In genomic region chr11:87762702-87763385, GRCm38 (mm10) we compare ENCODE assay signal across 9 mouse cellular contexts. TPM values are rescaled to one million over a fixed set of nuclear protein-coding genes. Genes with fewer than 3 reads are reported as not detected.
DNase-seq lines count a peak whose midpoint lies in the region; ATAC-seq and TF ChIP-seq lines count a peak whose summit lies in the region.
"Had no signal": no experiment of that assay in that cellular context is flagged by ENCODE, and none has a peak within 500 bp of the region (broad histone marks: within the 10 kb centered on the region; RNA-seq: fewer than 3 reads in every experiment).

No protein-coding gene starts in this region.

- H3K27ac ChIP-seq in heart, embryonic 13.5 days (replicated peaks), result no peak overlapping the region
- H3K27ac ChIP-seq in hindbrain, embryonic 14.5 days, result peak overlapping the region; percentile 84
- H3K27ac ChIP-seq in midbrain, embryonic 14.5 days (replicated peaks; ENCODE audit: low read depth, low read length), result peak overlapping the region; percentile 84

- DNase-seq in heart, postnatal 4 days, result no peak
- DNase-seq in cerebellum, postnatal 14 days, result peak; percentile 59 to 63
- no peak for DNase-seq in hindbrain, embryonic 14.5 days (ENCODE audit: low spot score)
- peak; percentile 3 for DNase-seq in midbrain, embryonic 14.5 days
- DNase-seq in yolk sac, embryonic 10.5 days (ENCODE audit: low spot score), result no peak
- DNase-seq in lung, adult 2 months, result no peak
- DNase-seq in urinary bladder, postnatal 10 days (ENCODE audit: low spot score), result no peak

- peak overlapping the region; percentile 49; the same call in 1 of the 2 replicates for H3K4me3 ChIP-seq in heart, embryonic 13.5 days
- H3K4me3 ChIP-seq in hindbrain, embryonic 14.5 days (replicated peaks; ENCODE audit: low read length), result peak overlapping the region; percentile 73
- peak overlapping the region; percentile 65 for H3K4me3 ChIP-seq in midbrain, embryonic 14.5 days (replicated peaks; ENCODE audit: low read depth, low read length)
- H3K4me3 ChIP-seq in lung, adult 2 months (replicated peaks; ENCODE audit: extremely low read depth, low read depth, low read length), result no peak overlapping the region

- H3K36me3 ChIP-seq in heart, embryonic 13.5 days, result no peaks in the 10 kb centered on the region
- peaks cover 17% of the 10 kb centered on the region for H3K36me3 ChIP-seq in hindbrain, embryonic 14.5 days (replicated peaks; ENCODE audit: control insufficient read depth, insufficient read depth)
- H3K36me3 ChIP-seq in midbrain, embryonic 14.5 days (ENCODE audit: control insufficient read depth, insufficient read depth, low read length), result peaks cover 18% of the 10 kb centered on the region

- TF ChIP-seq POLR2A in lung, adult 2 months (IDR thresholded peaks at IDR 0.05; ENCODE audit: borderline replicate concordance, extremely low read depth, low read depth, low read length), result no peak

- WGBS in heart, embryonic 13.5 days, result 32% methylated on average over 12 of the region's 12 CpGs
- WGBS in hindbrain, embryonic 14.5 days, result 38% methylated on average over 12 of the region's 12 CpGs
- 51% methylated on average over 12 of the region's 12 CpGs for WGBS in midbrain, embryonic 14.5 days
- 50% methylated on average over 12 of the region's 12 CpGs for WGBS in lung, adult 2 months

- peaks cover 17% of the 10 kb centered on the region for H3K4me1 ChIP-seq in heart, embryonic 13.5 days
- peaks cover 42% of the 10 kb centered on the region for H3K4me1 ChIP-seq in hindbrain, embryonic 14.5 days (replicated peaks; ENCODE audit: control insufficient read depth, insufficient read depth, low read length)
- H3K4me1 ChIP-seq in midbrain, embryonic 14.5 days (ENCODE audit: control insufficient read depth, insufficient read depth, low read length), result peaks cover 44% of the 10 kb centered on the region
- no peaks in the 10 kb centered on the region for H3K4me1 ChIP-seq in lung, adult 2 months (ENCODE audit: control insufficient read depth, insufficient read depth, low read length)

- ATAC-seq in heart, embryonic 13.5 days (ENCODE audit: extremely low read depth, insufficient number of reproducible peaks, low FRiP score, low TSS enrichment), result no peak
- ATAC-seq in hindbrain, embryonic 14.5 days (ENCODE audit: low FRiP score), result no peak
- ATAC-seq in midbrain, embryonic 14.5 days (ENCODE audit: low FRiP score, low TSS enrichment), result no peak

- peaks cover 98% of the 10 kb centered on the region for H3K27me3 ChIP-seq in heart, embryonic 13.5 days (replicated peaks)
- H3K27me3 ChIP-seq in hindbrain, embryonic 14.5 days (ENCODE audit: control insufficient read depth, insufficient read depth, low read length), result peaks cover 3% of the 10 kb centered on the region; the same call in 1 of the 2 replicates
- H3K27me3 ChIP-seq in midbrain, embryonic 14.5 days (ENCODE audit: control insufficient read depth, insufficient read depth, low read length), result no peaks in the 10 kb centered on the region; the same call in 1 of the 2 replicates

- no peak overlapping the region for H3K9ac ChIP-seq in heart, embryonic 13.5 days
- H3K9ac ChIP-seq in hindbrain, embryonic 14.5 days, result peak overlapping the region; percentile 71
- peak overlapping the region; percentile 80 for H3K9ac ChIP-seq in midbrain, embryonic 14.5 days (replicated peaks; ENCODE audit: low read length)

- TF ChIP-seq CTCF in lung, adult 2 months (IDR thresholded peaks at IDR 0.05; ENCODE audit: insufficient read depth, low read length), result no peak

- H3K4me2 ChIP-seq in heart, embryonic 13.5 days, result peak overlapping the region; percentile 77
- peak overlapping the region; percentile 94 for H3K4me2 ChIP-seq in hindbrain, embryonic 14.5 days (replicated peaks)
- H3K4me2 ChIP-seq in midbrain, embryonic 14.5 days (ENCODE audit: low read length), result peak overlapping the region; percentile 97

- no peaks in the 10 kb centered on the region for H3K9me3 ChIP-seq in heart, embryonic 13.5 days
- no peaks in the 10 kb centered on the region for H3K9me3 ChIP-seq in hindbrain, embryonic 14.5 days (ENCODE audit: control insufficient read depth, low read length)
- no peaks in the 10 kb centered on the region for H3K9me3 ChIP-seq in midbrain, embryonic 14.5 days (ENCODE audit: control insufficient read depth, low read length)

RNA-seq across cellular contexts. Expression of gene Tspoap1, which starts 2.5 kb away (rescaled TPM):
- polyA plus RNA-seq in heart, embryonic 13.5 days (2015; fragmentation: Nextera tagmentation; extraction: Ambion mirVana), result 0.47 and 0.51 TPM in 2 replicates
- total RNA-seq in heart, postnatal 4 days (2021), result under 1 TPM in 1 of 2 experiments, not detected in 1; 0.07 TPM
- 43.8 and 46.9 TPM in 2 replicates for polyA plus RNA-seq in hindbrain, embryonic 14.5 days (2014; fragmentation: Nextera tagmentation; extraction: Ambion mirVana)
- polyA plus RNA-seq in midbrain, embryonic 14.5 days (2014; fragmentation: Nextera tagmentation; extraction: Ambion mirVana), result 54.5 and 63.4 TPM in 2 replicates
- polyA plus RNA-seq in lung, adult 2 months (2012; rRNA removed), result 5.8 TPM in 2 replicates

RNA-seq across cellular contexts. Expression of gene Supt4a, which starts 25.5 kb away (rescaled TPM):
- polyA plus RNA-seq in heart, embryonic 13.5 days (2015; fragmentation: Nextera tagmentation; extraction: Ambion mirVana), result 104 and 115 TPM in 2 replicates
- total RNA-seq in heart, postnatal 4 days (2021), result 10 to 100 TPM; 47.9 to 49.9 TPM
- 137 and 152 TPM in 2 replicates for polyA plus RNA-seq in hindbrain, embryonic 14.5 days (2014; fragmentation: Nextera tagmentation; extraction: Ambion mirVana)
- polyA plus RNA-seq in midbrain, embryonic 14.5 days (2014; fragmentation: Nextera tagmentation; extraction: Ambion mirVana), result 150 and 163 TPM in 2 replicates
- polyA plus RNA-seq in lung, adult 2 months (2012; rRNA removed), result 44.7 and 73.4 TPM in 2 replicates

RNA-seq across cellular contexts. Expression of gene Mpo, which starts 30.5 kb away (rescaled TPM):
- 2.1 and 8.2 TPM in 2 replicates for polyA plus RNA-seq in heart, embryonic 13.5 days (2015; fragmentation: Nextera tagmentation; extraction: Ambion mirVana)
- under 1 TPM; 0.14 to 0.33 TPM for total RNA-seq in heart, postnatal 4 days (2021)
- polyA plus RNA-seq in hindbrain, embryonic 14.5 days (2014; fragmentation: Nextera tagmentation; extraction: Ambion mirVana), result 0.22 and 0.88 TPM in 2 replicates
- polyA plus RNA-seq in midbrain, embryonic 14.5 days (2014; fragmentation: Nextera tagmentation; extraction: Ambion mirVana), result 0.47 TPM in 1 of 2 replicates, not detected in the other
- 0.11 and 0.60 TPM in 2 replicates for polyA plus RNA-seq in lung, adult 2 months (2012; rRNA removed)
- total RNA-seq: neutrophil, adult 5-6 weeks had no signal

Comparison
In these comparisons a context has a peak if more than half of its experiments do, and no peak if none do; other contexts are left out.
1. DNase-seq: peak in cerebellum, postnatal 14 days (2 of 2) and midbrain, embryonic 14.5 days (single experiment); none in heart, postnatal 4 days (single experiment), hindbrain, embryonic 14.5 days (single experiment), yolk sac, embryonic 10.5 days (single experiment), lung, adult 2 months (single experiment) and urinary bladder, postnatal 10 days (single experiment).
2. Peak in every context shown above with its lines, with median percentiles within 50 percentile points of each other: H3K4me2 ChIP-seq.